Mouse (Mus musculus): ENCODE results near the gene AB124611. TPM values are rescaled to one million over a fixed set of nuclear protein-coding genes. Genes with fewer than 3 reads are reported as not detected.

AB124611 gene
- polyA plus RNA-seq, 1 experiment from 2014 or later: 3.9 TPM

DNA sequence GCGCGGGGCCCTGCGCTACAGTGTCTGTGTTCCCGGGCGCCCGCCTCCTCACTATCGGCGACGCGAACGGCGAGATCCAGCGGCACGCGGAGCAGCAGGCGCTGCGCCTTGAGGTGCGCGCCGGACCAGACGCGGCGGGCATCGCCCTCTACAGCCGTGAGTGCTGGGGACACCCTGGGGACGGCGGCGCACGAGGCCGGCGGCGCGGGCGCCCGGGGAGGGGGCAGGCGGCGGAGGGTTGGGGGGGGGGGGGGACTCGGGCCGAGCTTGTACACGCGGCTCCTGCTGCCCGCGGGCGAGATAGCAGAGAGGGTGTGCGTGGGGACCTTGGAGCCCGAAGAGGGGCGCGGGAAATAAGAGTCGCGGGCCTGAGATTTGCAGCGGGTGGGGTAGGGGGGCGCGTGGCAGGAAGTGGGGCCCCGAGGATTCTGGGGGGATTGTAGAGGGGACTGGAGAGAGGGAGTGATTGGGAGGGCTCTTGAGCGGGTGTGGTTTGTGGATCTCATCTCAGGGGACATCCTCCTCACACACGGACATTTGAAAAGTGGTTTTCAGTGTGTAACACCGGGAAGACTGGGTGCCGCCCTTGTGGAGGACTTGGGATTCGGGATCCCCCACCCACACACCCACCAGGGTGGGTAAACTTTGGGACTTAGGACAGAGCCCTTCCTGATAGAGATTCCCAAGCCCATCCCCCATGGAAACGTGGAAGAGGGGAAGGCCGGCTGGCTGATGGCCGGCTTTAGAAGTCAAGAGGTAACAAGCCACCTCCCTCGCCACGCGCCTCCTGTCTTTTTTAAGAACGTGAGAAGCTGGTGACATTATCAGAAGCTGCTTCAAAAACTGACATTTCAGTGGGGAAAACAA lies 21.3 kb downstream of the AB124611 start:
- Histone ChIP-seq H3K4me1 (peaks cover 19% of the 10 kb centered on the region), H3K4me3 (peak overlapping the region; percentile 77), H3K4me2 (replicated peaks) (peak overlapping the region; percentile 67), H3K27me3 (no peaks in the 10 kb centered on the region), H3K36me3 (peaks cover 19% of the 10 kb centered on the region), H3K27ac (peak overlapping the region; percentile 99), H3K9me3 (no peaks in the 10 kb centered on the region), H3K9ac (peak overlapping the region; percentile 96)
- WGBS: under 1% methylated on average over 31 of the region's 66 CpGs
- ATAC-seq (ENCODE audit: insufficient number of reproducible peaks, insufficient read depth, low FRiP score, low TSS enrichment): peak; percentile 1; the same call in 1 of the 2 replicates

DNA sequence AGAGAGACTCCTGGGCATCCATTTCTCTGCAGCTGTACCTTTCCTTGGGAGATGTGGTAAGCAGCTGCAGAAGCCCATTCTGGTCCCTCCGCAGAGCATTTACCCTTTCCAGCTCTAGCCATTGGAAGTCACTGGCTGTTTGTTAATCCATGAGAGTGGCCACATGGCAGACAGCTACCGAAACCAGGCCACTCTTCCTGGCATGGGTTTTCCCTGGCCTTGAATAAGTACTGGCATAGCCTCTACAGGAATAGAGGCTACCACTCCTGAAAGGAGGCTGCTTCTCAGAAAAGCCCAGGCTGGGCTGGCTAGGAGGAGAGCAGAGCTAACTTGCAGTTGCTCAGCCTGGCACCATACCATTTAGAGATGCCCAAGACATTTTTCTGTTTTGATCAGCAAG lies 25.1 kb downstream of the AB124611 start:
- Histone ChIP-seq H3K4me3 (no peak overlapping the region), H3K9me3 (no peaks in the 10 kb centered on the region), H3K4me2 (replicated peaks) (no peak overlapping the region), H3K9ac (no peak overlapping the region), H3K4me1 (peaks cover 10% of the 10 kb centered on the region), H3K27me3 (no peaks in the 10 kb centered on the region), H3K36me3 (peaks cover 24% of the 10 kb centered on the region), H3K27ac (no peak overlapping the region)
- ATAC-seq (ENCODE audit: insufficient number of reproducible peaks, insufficient read depth, low FRiP score, low TSS enrichment): no peak
- 91% methylated on average over 2 of the region's 2 CpGs for WGBS

DNA sequence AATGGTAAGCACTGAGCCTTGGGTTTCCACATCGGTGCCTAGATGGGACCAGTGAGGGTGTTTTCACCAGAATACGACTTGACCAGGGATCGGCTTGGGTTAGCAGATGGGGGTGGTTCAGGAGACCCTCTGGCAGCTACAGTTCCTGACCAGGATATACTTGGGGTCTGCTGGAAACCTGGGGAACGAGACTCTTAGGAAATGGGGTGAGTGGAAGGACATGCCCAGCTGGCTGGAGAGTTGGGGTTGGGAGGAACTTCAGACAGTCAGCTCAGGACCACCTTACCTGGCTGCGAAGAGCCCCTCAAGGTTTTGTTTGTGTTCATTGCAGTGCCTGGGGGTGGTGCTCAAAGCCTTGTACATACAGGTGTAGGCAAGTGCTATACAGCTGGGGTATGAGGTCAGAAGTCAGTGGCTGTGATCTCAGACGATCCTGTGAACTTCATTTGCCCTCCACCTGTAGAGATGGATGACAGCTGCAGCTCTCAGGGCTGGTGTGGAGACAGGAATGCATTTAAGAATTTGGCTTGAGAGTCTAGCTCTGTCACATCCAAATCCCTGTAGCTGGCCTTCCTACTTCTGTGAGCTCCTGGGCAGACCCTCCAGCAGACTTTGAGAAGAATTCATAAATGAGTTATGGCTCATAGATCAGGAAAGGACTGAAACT lies 27.8 kb downstream of the AB124611 start:
- Histone ChIP-seq H3K27ac (no peak overlapping the region), H3K9me3 (no peaks in the 10 kb centered on the region), H3K9ac (no peak overlapping the region), H3K36me3 (peaks cover 38% of the 10 kb centered on the region), H3K4me3 (no peak overlapping the region), H3K4me2 (replicated peaks) (no peak overlapping the region), H3K27me3 (no peaks in the 10 kb centered on the region), H3K4me1 (peaks cover 2% of the 10 kb centered on the region; the same call in 1 of the 2 replicates)
- ATAC-seq (ENCODE audit: insufficient number of reproducible peaks, insufficient read depth, low FRiP score, low TSS enrichment): no peak
- 88% methylated on average over 6 of the region's 6 CpGs for WGBS

DNA sequence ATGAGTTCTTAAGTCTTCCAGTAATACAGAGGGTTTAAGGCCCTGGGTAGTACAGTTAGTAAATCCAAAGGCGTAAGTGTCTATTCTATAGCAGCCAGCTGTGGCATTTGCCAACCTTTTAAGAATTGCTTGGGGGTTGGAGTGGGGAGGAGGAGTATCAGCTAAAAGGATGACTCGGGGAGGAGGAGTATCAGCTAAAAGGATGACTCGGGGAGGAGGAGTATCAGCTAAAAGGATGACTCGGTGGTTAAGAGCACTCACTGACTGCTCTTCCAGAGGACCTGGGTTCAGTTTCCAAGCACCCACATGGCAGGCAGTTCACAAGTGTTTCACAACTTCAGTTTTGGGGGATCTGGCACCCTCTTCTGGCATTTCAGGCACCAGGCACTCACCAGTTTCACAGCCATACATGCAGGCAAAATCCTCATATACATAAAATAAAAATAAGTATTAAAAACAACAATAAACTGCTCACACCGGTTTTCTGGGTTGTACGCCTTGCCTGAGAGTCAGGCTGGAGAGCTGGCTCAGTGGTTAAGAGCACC lies 29.3 kb downstream of the AB124611 start:
- Histone ChIP-seq H3K27me3 (no peaks in the 10 kb centered on the region), H3K9me3 (no peaks in the 10 kb centered on the region), H3K4me3 (no peak overlapping the region), H3K4me2 (replicated peaks) (no peak overlapping the region), H3K36me3 (peaks cover 36% of the 10 kb centered on the region), H3K27ac (no peak overlapping the region), H3K4me1 (no peaks in the 10 kb centered on the region), H3K9ac (no peak overlapping the region)
- WGBS: 87% methylated on average over 6 of the region's 6 CpGs
- no peak for ATAC-seq (ENCODE audit: insufficient number of reproducible peaks, insufficient read depth, low FRiP score, low TSS enrichment)

DNA sequence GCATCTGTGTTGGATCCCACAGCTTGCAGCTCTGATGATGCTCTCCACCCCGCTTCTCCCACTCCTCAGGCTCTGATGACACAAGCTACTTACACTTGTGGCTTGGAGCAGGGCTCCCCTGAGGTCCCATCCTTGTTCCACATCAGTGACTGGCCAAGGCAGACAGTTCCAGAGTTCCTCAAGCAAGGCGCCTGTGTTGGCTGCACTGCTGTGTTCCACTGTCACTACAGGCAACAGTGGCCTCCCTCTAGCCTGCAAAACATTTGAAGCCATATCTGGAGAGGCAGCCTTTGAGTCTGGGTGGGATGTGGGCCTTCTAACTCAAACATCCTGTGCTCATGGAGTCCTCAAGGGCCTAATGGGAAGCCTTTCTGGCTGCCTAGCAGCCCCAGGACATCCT lies 31.0 kb downstream of the AB124611 start:
- WGBS: 91% methylated on average over 2 of the region's 2 CpGs
- H3K4me3 ChIP-seq: no peak overlapping the region
- no peak overlapping the region for H3K4me2 ChIP-seq (replicated peaks)
- no peaks in the 10 kb centered on the region for H3K27me3 ChIP-seq
- no peak for ATAC-seq (ENCODE audit: insufficient number of reproducible peaks, insufficient read depth, low FRiP score, low TSS enrichment)
- H3K36me3 ChIP-seq: peaks cover 28% of the 10 kb centered on the region
- no peak overlapping the region for H3K9ac ChIP-seq
- H3K4me1 ChIP-seq: no peaks in the 10 kb centered on the region
- H3K27ac ChIP-seq: no peak overlapping the region
- no peaks in the 10 kb centered on the region for H3K9me3 ChIP-seq

DNA sequence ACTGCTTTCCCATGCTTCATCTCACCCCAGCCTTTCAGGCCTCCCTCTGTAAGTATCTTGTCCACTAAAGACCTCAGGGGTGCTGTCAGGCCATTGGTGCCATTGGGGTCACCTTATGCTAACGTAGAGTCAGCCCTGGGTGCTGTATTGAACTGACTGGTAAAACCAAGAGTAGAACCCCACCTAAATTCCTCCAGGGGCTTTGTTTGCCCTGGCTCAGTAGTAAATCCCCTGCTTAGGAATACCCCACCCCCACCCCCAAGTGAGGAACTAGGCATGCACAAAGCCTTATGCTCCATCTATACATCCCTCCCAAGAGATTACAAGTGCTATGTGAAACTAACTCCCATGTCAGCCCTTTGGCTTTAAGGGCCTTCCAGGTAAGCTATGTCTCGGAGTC lies 31.6 kb downstream of the AB124611 start:
- no peaks in the 10 kb centered on the region for H3K27me3 ChIP-seq
- peaks cover 28% of the 10 kb centered on the region for H3K36me3 ChIP-seq
- H3K9me3 ChIP-seq: no peaks in the 10 kb centered on the region
- H3K9ac ChIP-seq: no peak overlapping the region
- no peaks in the 10 kb centered on the region for H3K4me1 ChIP-seq
- no peak overlapping the region for H3K27ac ChIP-seq
- no peak for ATAC-seq (ENCODE audit: insufficient number of reproducible peaks, insufficient read depth, low FRiP score, low TSS enrichment)
- no peak overlapping the region for H3K4me2 ChIP-seq (replicated peaks)
- H3K4me3 ChIP-seq: no peak overlapping the region
- WGBS: 95% methylated on average over 2 of the region's 2 CpGs

DNA sequence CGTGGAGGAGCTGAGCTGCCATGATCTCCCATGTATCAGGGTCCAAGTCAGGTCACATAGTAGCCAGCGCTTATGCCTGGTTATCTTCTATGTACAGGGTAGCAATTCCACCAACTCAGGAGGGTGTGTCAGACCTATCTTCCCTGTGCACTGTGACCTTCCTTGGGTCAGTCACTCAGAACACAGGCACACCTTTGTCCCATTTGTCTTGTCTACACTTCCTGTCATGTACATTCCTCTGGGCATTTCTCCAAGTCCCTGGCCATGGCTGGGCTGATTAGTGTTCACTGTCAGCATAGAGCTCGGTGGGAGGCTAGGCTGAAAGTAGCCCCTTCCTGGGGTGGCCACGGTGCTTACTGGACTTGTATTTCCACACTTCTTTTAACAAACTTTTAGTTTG lies 32.4 kb downstream of the AB124611 start:
- peaks cover 28% of the 10 kb centered on the region for H3K36me3 ChIP-seq
- no peak for ATAC-seq (ENCODE audit: insufficient number of reproducible peaks, insufficient read depth, low FRiP score, low TSS enrichment)
- 89% methylated on average over 4 of the region's 4 CpGs for WGBS
- H3K9ac ChIP-seq: no peak overlapping the region
- no peak overlapping the region for H3K4me3 ChIP-seq
- no peaks in the 10 kb centered on the region for H3K9me3 ChIP-seq
- no peaks in the 10 kb centered on the region for H3K4me1 ChIP-seq
- no peak overlapping the region for H3K27ac ChIP-seq
- H3K4me2 ChIP-seq (replicated peaks): no peak overlapping the region
- H3K27me3 ChIP-seq: no peaks in the 10 kb centered on the region

DNA sequence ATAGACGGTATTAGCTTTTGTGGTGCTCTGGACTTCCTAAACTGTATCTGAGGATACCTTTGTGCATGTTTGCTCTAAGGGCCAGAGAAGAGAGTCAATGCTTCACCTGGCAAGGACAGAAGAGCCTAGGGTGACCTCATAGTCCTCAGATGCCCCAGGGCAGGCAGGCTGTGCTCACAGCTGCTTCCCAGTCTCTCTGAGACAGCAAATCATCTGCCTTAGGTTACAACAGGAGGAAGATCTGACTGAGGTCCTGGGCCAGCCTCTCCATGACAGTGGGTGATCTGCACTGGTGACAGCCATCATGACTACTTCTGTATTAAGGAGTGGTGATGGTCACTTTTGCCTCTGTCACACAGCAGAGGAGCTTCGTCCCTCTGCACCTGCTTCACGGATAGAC lies 33.2 kb downstream of the AB124611 start:
- ATAC-seq (ENCODE audit: insufficient number of reproducible peaks, insufficient read depth, low FRiP score, low TSS enrichment): no peak
- H3K4me1 ChIP-seq: no peaks in the 10 kb centered on the region
- WGBS: 94% methylated on average over 3 of the region's 3 CpGs
- H3K4me2 ChIP-seq (replicated peaks): no peak overlapping the region
- H3K27ac ChIP-seq: no peak overlapping the region
- H3K36me3 ChIP-seq: peaks cover 28% of the 10 kb centered on the region
- H3K9ac ChIP-seq: no peak overlapping the region
- H3K27me3 ChIP-seq: no peaks in the 10 kb centered on the region
- no peak overlapping the region for H3K4me3 ChIP-seq
- no peaks in the 10 kb centered on the region for H3K9me3 ChIP-seq

DNA sequence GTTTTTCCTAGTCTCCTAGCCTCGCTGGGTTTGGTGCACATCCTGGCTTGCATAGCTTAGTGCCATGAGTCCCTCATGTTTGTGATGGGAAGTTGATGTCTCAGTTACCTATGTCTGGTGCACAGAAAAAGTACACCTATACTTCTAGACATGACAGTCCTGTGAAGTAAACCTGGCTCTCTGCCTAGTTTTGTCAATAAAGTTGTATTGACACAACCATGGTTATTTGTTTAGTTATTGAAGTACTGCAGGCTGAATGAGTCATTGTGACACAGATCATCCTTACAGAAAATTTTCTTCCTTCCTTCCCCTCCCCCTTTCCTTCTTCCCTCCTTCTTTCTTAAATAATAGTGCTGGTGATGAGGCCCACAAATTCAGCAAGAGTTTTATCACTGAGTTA lies 38.4 kb downstream of the AB124611 start:
- H3K9ac ChIP-seq: no peak overlapping the region
- no peak overlapping the region for H3K4me3 ChIP-seq
- H3K4me2 ChIP-seq (replicated peaks): no peak overlapping the region
- no peak overlapping the region for H3K27ac ChIP-seq
- 77% methylated on average over 1 of the region's 1 CpGs for WGBS
- peaks cover 24% of the 10 kb centered on the region for H3K36me3 ChIP-seq
- no peak for ATAC-seq (ENCODE audit: insufficient number of reproducible peaks, insufficient read depth, low FRiP score, low TSS enrichment)
- H3K27me3 ChIP-seq: no peaks in the 10 kb centered on the region
- no peaks in the 10 kb centered on the region for H3K4me1 ChIP-seq
- no peaks in the 10 kb centered on the region for H3K9me3 ChIP-seq

DNA sequence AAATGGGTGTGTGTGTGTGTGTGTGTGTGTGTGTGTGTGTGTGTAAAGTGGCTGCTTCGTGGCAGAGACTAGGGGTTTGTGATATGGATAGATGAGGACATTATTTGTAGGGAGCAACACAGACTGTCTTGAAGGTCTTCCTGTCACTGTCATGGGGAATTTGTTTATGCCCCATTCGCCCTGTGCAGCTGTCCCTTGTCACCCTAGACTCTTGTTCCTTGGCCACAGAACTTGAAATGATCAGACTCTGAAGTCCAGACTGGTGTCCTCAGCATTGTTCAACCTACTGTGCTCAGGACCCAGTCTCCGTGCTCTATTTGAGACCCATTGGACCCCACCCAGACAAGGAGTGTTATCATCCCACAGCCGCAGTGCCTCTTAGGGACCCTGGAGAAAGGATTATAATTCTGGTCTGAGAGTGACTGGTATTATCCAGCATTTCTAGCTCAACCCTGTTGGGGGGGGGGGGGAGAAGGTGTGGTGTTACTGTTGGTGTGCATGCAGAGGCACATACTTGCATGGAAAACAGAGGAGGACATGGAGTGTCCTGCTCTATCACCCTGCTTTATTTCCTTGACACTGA lies 39.1 kb downstream of the AB124611 start:
- ATAC-seq (ENCODE audit: insufficient number of reproducible peaks, insufficient read depth, low FRiP score, low TSS enrichment): no peak
- Histone ChIP-seq H3K36me3 (peaks cover 31% of the 10 kb centered on the region), H3K27ac (no peak overlapping the region), H3K9me3 (no peaks in the 10 kb centered on the region), H3K4me3 (no peak overlapping the region), H3K27me3 (no peaks in the 10 kb centered on the region), H3K4me2 (replicated peaks) (no peak overlapping the region), H3K9ac (no peak overlapping the region), H3K4me1 (no peaks in the 10 kb centered on the region)
- 86% methylated on average over 4 of the region's 4 CpGs for WGBS

DNA sequence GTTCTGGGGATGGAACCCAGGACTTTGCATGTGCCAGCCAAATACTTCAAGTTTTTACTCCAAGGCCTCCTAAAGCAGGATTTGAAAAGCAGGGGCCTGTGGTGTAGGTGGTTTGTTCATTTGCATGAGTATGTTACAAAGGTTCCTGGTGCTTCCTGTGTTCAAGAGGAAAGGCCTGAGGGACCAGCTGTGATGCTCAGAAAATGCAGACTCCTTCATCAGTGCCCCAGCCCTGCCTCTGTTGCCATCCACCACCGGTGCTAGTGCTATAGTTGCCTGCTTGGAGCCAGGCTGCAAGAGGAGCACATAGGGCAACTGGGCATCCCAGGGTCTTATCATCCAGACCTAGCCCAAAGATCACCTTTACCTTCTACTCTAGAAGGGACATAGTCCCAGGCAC lies 40.6 kb downstream of the AB124611 start:
- WGBS: 100% methylated on average over 1 of the region's 1 CpGs
- peaks cover 42% of the 10 kb centered on the region for H3K36me3 ChIP-seq
- no peaks in the 10 kb centered on the region for H3K27me3 ChIP-seq
- H3K9me3 ChIP-seq: no peaks in the 10 kb centered on the region
- H3K9ac ChIP-seq: no peak overlapping the region
- no peak for ATAC-seq (ENCODE audit: insufficient number of reproducible peaks, insufficient read depth, low FRiP score, low TSS enrichment)
- H3K4me1 ChIP-seq: no peaks in the 10 kb centered on the region
- no peak overlapping the region for H3K4me3 ChIP-seq
- no peak overlapping the region for H3K4me2 ChIP-seq (replicated peaks)
- H3K27ac ChIP-seq: no peak overlapping the region

DNA sequence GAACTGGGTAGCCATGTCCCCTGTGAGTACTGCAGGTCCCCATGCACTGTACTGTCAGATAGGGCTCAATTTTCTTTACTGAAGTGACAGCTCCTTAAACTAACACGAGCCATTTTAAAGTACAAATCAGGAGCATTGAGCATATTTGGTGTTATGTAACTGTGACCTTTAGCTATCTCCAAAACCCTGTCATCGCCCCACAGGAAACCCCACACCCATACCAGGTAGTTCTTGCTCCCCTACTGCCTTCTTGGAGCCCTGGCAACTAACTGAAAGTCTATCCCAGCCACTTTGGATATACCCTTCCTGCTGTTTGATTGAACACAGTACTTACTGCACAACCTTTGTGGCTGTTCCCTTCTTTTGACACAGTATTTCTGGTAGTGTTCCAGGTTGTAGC lies 41.1 kb downstream of the AB124611 start:
- Histone ChIP-seq H3K27me3 (no peaks in the 10 kb centered on the region), H3K27ac (no peak overlapping the region), H3K4me3 (no peak overlapping the region), H3K9me3 (no peaks in the 10 kb centered on the region), H3K36me3 (peaks cover 45% of the 10 kb centered on the region), H3K9ac (no peak overlapping the region), H3K4me1 (no peaks in the 10 kb centered on the region), H3K4me2 (replicated peaks) (no peak overlapping the region)
- no peak for ATAC-seq (ENCODE audit: insufficient number of reproducible peaks, insufficient read depth, low FRiP score, low TSS enrichment)
- WGBS: 81% methylated on average over 2 of the region's 2 CpGs

Measured in embryonic facial prominence, embryonic 12.5 days (tissue).